Mouse (Mus musculus) thymus, postnatal 0 days (tissue): ENCODE results near the gene Gse1. TPM values are rescaled to one million over a fixed set of nuclear protein-coding genes. Genes with fewer than 3 reads are reported as not detected.

Experiments
- DNase-seq: peaks from one replicate; pipeline ENCODE4 v3.0.0-alpha.2; 2015; ENCODE audit warnings: low spot score
- polyA plus RNA-seq: library from polyadenylated mRNA; unstranded; fragments of >200 nt; fragmentation: Nextera tagmentation; extraction: Ambion mirVana; gene quantifications from 2 replicates; pipeline ENCODE4 v1.2.1, GENCODE M21; 2015

Gene Gse1
- polyA plus RNA-seq, 1 experiment from 2014 or later, result 35.9 TPM

DNA sequence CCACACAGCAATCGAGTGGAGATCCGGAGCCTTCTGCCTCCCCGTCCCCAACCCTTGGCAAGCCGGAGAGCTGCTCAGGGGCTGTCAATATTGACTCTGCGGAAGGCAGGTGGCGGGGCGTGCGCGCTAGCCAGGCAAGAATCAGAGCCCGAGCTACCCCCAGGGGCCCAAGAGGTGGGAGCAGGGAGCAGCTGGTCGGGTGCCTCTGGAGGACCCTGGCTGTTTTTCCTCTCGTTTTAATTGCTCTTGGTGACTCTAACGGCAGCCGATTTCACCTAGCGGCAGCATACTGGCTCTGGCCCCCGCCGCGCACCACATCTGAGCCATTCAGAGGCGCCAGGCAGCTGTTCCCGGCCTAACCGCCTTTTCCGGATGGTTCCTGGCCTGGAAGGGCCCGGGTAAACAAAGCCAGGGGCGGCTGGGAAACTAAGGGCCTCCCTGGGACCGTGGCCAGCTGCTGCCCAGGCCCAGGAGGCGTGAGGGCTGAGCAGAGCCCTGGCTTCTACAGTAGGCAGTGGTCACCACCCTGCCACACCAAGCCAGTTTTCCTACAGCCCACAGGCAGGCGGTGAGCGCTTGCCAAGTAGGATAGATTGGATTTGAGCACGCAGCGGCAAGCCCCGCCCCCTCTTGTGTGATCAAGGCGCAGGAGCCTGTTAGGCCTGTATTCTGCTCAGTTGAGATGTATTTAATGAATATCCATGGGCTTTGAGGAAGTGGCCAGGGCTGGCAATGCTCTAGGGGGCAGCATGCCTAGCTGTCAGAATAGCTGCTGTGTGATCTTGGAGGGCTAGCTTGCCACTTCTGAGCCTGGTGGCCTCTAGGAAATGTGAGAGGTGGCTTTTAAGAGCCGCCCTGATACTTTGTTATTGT, 188.5 kb downstream of the Gse1 start:
- DNase-seq, result peak; percentile 56

DNA sequence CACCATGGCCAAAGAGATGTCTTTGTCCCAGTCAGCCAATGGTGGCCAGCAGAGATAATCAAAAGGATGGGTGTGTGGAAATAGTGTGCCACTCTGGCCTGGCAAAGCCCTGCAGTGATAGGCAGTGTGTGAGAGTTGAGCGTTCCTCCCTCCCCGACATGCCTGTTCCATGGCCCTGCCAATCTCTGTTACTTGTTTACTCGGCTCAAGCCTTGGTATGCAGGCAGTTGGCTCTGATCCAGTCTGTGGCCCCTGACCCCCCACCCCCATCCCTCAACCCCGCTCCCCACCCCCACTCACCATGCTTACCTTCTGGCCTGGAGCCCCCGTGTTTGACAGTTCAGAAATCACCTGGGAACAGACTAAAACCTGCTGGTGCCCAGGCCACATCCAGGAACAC, 189.9 kb downstream of the Gse1 start:
- no peak for DNase-seq

DNA sequence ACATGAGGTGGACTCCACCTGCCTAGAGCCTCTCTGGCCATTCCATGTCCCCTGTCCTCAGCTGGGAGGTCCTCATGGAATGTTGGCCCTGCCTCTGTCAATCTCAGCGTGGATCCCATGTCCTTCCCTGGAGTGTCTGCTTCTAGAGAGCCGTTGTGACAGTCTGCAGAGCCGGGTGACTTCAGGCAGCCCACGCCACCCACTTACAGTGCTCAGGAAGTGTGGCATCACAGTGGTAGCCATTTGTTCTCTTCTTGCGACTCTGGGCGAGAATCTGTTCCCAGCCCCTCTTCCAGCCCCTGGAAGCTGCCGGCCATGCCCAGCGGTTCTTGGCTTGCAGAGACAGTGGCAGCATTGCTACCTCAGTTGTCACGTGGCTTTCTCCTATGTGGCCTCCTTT, 191.4 kb downstream of the Gse1 start:
- DNase-seq, result no peak

DNA sequence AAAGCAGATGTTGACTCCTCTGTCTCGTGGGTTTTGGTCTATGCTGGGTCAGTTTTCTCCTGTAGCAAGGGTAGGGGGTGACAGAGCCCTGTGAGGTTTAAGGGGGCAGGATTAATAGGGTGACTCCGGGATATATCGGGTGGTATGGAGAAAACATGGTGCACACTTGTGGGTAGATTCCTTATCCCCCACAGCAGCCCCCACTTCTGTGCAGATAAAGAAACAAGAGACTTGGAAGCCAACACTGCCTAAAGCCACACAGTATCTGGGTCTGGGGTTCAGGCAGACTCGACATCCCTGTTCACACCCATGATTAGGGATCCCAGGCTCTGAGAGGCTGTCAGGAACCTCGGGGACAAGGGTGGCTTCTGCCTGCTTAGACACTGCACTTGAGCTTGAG, 192.0 kb downstream of the Gse1 start:
- no peak for DNase-seq

DNA sequence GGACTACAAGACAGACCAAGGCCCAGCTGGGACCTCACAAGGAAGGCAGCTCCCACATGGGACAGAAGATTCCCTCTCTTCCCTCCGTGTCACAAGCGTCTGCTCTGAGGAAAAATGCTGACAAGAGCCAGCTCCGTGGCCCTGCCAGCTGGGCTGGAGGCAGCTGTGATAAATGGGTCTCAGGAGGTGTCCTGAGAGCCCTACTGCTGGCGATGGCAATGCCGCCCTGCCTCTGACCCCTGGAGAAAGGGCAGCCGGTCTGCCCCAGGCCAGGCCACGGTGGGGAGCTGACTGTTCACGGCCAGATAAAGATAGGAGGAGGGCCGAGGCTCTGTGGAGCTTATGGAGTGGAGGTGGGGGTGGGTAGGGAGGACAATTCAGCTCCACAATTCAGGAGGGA, 193.4 kb downstream of the Gse1 start:
- DNase-seq, result no peak

DNA sequence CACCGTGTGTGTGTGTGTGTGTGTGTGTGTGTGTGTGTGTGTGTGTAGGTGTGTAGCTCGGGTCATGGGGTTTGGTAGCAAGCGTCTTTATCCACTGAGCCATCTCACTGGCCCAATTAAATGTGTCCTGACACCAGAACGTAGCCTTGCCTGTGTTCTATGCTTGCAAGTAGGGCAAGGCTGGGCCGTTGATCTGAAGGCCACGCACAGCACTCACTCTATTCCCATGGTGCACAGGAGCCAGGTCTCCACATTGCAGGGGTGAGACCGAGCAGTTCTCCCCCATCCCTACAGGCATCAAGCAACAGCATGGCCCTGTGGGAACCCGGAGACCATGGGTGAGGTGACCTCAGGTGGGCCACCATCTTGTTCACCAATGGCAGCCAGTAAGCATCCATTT, 194.0 kb downstream of the Gse1 start:
- DNase-seq, result no peak

DNA sequence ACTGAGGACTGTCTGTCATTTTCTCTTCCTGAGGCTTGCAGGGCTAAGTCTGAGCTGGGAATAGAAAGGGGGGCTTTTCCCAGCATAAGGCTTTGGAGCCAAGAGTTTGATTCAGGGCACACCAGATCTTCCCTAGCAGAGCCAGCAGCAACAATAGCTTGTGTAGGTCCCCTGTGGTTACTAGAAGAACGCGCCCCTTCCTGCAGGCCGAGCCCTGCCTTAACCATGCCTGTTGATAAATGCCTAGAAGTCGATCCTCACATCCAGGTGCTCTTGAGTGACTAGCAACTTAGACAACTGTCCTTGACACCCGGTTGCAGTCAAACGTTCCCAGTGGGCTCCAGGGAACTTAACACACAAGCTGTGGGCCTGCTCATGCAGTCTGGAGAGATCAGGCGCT, 195.3 kb downstream of the Gse1 start:
- no peak for DNase-seq

DNA sequence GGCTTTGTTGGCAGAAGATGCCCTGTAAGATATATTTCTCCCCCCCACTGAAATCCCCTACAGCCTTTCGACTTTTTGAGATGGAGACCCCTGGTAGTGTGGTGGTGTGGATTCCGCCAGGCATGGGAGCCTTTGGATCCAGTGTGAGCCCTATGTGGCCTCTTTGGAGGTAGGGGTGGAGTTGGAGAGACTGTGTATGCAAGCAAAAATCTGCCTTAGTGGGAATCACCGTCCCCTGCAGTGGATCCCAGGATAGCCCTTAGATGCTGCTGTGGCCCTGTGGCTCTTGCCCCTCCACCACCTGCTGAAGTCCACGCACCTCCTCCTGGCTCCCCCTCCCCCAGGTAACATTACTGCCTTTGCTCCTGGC, 196.6 kb downstream of the Gse1 start:
- no peak for DNase-seq

DNA sequence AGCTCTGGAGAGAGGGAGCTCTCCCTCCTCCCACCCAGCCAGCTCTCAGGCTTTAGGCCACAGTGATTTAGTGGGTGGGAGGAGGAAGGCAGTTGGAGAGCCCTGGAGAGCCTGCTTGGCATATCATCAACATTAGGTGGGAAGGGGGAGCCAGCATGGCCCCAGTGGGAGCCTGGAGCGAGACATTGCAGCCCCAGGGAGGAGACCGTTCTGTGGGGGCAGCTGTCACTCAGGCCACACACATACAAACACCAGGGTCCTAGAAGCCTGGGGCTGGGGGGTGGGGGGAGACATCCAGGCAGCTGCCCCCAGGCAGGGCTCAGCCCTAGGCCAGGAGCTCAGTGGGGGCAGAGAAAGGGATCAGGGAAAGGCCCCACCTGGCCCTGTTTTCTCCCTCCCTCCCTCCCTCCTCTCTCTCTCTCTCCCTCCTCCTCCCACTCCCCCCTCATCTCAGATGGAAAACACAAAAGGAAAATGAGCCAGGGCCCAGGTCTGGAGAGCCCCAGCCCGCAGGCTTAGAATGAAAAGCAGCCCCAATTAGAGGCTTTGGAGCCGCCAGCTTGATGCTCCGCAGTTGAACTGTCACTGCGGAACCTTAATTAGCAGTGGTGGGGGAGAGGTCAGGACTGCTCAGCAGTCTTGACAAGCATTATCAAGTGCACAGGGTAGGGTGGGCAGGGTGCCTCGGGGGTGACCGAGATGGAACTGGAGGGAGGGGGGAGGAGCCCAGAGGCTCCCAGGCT, 197.1 kb downstream of the Gse1 start:
- no peak for DNase-seq

DNA sequence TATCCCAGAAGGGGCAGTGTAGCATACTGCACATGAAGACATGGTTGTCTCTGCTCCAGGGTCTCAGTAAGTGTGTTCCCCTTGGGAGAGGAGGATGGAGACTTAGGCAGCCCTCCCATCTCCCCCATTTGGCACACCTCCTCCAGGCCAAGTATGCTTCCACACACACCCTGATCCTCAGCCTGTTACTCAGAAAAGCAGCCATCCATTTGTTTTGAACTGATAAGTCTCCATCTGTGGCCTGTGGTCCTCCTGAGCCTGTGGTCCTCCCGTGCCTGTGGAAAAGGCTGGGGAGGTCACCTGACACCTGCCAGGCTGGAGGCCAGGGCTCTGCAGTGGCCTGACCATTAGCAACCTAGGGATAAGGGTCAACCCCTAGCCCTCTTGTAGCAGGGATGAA, 197.8 kb downstream of the Gse1 start:
- no peak for DNase-seq

DNA sequence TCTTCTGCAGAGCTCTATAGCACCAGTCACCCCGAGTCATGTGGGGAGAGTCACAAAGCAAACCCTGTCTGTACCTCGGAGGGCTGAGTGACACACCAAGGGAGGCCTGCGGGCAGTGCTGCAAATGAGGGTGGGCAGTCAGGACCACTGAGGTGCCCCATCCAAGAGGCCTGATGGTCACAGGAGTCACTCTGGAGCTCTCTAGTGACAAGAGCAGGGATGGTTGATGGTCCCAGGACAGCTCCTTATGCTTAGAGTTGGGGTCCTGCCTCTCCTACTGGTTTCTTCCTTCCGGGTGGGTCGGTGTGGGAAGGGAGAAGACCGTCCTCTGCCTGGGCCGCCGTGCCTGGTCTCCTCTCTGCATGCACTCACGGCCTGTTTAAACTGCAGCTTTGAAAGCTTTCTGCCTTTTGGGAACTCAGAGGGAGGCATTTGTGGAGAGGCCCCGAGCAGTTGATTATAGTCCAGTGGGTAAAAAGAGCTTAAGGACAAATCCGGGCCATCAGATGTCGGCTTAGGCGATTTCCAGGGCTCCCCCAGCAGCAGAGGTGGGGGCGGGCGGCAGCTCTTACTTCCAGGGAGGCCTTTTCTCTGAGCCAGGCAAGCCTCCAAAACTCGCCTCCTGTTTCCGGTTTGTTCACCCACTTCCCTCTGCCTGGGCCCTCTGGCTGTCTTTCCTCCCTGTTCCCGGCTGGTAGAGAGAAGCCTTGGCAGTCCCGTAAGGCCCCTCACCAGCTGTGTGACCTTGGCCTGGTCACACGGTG, 198.5 kb downstream of the Gse1 start:
- no peak for DNase-seq

DNA sequence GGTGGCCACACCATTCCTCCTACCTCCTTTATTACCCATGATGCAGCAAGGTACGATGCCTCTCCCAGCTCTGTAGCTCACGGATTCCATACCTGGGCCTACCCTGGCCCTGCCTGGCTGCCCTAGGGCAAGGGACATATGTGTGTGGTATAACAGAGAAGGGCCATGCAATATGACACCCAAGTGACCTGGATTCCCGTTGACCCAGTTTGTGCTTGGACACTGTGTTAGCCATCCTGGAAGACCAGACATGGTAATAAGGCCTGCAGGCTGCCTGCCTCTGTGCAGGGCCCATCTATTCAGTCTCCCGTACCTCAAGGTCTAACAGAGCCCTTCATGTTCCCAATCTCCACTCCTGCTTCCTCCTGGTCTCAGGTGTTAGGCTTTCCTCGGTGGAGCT, 200.2 kb downstream of the Gse1 start:
- no peak for DNase-seq

DNA sequence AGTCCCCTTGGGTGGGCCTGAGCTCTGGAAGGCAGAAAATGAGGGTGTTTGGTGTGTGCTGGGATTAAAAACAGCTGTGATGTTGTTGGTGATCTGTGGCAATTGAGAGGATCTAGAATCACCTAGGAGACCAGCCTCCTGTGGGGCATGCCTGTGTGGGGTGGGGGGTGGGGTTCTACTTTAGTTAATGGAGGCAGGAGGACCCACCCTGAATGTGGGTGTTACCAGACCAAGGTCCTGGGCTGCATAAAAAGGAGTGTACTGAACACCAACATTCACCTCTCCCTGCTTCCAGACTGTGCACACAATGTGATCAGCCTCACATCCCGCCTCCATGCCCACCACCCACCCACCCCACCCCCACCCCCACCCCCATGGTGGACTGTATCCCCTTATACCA, 200.9 kb downstream of the Gse1 start:
- DNase-seq, result no peak

DNA sequence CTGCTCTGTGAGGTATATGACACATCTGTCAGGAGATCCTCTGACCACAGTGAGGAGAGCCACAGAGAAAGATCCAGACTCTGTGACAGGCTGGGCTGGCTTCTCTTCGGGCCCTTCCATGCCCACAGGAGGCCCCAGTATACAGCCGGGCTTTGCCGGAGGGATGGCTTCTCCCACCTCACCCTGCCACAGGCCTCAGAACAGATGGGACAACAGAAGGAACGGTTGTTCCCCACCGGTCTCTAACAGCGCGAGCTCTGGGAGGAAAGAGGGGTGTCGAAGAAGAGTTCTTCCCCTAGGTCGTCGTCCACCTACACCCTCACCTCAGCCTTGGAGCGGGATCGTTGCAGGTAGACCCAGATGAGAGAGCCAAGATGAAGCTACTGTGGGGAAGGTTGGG, 202.8 kb downstream of the Gse1 start:
- DNase-seq, result no peak

DNA sequence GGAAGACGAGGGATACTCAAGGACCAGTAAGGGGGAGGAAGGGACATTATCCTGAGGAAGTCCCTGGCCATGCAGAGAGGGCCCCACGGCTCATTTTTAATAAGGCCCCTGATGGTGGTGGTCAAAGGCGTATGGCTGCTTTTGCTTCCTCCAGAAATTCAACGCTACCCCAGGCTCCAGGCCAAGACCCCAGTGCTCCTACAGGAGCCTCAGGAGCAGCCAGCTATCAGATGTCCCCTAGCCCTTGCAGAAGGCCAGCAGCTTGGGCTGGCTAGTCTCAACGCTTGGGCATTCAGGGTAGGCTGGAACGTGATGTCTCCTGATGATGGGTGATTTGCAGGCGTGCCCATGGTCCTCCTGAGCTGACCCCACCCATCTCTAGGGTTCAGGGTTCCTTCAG, 204.2 kb downstream of the Gse1 start:
- DNase-seq, result no peak

DNA sequence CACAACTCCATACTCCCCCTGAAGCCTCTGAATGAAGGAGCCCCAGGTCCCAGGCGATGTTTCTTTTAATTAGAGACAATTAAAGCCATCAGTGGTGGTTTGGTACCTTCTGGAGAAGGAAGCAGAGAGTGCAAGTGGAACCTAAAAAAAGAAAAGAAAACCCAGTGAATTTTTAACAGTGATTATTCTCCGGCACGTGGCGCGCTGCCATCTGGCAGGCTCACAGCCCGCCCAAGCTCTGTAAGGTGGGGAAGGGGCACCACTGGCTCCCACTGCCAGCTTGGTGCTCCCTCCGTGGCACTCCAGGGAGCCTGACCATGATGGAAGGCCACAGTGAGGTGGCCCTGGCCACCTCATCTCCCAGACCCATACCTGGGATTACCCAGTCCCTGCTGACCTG, 204.9 kb downstream of the Gse1 start:
- DNase-seq, result no peak

DNA sequence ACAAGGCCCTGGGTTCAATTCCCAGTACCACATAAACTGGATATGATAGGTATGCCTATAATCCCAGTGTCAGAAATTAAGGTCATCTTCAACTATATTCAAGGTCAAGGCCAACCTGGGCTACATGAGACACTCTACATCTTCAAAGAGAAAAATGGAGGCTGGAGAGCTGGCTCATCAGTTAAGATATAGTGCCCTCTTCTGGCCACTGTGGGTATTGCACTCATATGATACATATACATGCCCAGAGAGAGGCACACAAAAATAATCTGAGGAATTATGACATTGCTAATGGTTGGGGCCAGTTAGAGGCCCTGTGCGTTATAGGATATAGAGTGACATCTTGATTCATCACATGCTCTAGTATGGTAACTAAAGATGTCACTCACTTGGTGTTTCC, 205.5 kb downstream of the Gse1 start:
- DNase-seq, result no peak

DNA sequence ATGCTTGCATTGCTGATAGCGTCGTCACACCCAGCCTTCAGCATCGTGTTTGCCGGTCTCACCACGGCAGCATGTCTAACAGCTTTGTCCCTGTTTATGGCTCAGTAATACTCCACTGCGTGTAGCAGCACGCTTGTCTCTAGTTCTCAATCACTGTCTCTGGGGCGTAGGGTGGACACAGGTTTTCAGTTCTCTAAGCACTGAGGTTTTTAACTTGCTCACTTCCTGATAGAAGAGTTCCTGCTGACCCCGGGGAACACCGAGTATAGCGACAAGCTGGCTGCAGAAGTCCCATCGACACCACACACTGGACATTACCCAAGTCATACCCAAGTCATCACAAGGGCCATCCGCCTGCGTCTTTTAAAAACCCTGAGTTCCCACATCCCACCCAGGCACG, 207.5 kb downstream of the Gse1 start:
- no peak for DNase-seq

DNA sequence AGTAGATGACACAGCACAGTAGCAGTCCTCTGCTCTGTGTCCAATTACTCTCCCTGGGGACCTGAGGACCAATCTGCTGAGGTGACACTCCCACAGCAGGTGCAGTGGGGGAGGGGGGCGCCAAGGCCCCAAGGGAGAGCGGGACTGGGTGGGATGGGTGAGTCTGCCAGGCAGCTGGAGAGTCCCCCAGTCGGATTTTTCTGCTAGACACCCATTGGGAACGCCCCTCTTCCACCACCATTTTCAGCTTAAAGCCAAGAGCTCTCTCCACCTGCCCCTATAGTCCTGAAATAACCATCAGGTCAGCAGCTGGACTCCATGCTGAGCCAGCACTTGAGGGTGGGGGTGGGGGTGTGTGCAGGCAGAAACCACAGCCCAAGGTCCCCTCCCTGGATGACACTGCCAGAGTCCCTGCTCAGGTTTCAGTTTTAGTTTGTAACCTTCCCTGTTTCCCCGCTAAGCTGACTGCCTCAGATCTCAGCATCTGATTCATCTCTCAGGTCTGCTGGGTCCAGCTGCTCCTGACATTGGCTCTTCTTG, 208.3 kb downstream of the Gse1 start:
- peak; percentile 21 for DNase-seq

DNA sequence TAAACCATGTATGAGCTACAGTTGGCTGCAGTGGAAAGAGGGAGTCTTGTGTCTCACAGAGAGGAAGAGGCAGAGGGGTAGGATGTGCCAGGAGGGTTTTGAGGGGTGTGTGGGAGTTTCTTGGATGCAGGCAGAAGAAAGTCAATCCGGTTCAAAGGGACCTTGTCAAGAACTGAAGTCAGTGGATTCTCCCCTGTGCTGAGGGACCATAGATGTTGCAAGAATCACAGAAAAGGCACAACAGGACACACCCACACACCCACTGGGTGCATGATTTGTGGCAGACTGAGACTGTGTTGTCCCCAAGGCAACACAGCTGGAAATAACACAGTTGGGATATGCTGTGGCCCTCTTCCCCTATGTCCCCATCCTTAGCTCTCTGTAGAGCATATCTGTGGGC, 209.0 kb downstream of the Gse1 start:
- no peak for DNase-seq

DNA sequence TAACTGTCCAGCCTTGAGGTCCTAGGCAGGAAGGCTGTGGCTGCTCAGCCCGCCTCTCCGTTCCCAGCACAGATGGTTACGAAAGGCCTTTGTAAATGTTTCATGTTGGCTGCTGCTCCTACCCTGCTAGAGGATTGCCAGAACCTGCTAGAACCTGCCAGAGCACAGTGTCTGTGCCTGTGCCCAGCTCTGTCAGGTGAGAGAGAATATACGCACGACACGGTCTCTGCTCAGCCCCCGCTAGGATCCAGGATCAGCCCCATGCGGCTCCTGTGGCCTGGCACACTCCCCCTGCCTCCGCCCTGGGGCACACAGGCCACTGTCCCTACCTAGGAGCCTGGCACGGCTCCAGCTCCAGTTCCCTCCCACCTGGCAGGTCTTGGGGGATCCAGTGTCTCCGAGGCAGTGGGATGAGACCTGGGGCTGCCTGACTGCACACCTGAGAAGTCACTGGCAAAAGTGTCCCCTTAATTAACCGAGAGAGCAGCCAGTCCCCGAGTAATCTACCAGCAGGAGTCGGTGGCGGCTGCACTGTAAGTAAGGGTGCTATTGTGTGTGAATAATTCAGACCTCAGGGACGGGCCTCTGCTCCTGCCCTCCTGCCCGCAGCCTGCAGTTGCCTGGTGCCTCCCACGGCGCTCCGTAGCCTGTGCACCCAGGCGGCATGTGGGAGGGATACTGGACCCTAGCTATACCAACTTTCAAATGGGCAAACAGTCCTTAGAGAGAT, 209.6 kb downstream of the Gse1 start:
- DNase-seq, result no peak
